ENCODE assay signal across 29 mouse cellular contexts in the genomic region with DNA sequence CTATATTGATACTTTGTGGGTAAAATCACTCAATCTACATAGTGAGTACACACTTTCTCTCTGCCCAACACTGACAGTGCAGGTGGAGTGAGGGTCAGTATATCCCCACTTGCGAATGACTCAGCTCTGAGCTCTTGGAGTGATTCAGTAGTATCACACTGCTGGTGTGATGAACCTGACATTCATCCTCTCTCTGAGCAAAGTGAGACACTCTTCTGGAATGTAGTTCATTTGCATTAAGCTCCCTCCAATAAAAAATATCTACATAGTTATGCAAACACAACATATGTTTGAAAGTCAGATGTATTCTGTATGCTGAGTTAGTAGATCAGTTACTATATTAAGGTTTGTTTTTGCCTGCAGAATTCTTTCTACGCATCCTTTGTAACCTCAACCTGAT.
DNase-seq lines count a peak whose midpoint lies in the region; ATAC-seq lines count a peak whose summit lies in the region.
"Had no signal": no experiment of that assay in that cellular context is flagged by ENCODE, and none has a peak within 500 bp of the region (broad histone marks: within the 10 kb centered on the region; RNA-seq: fewer than 3 reads in every experiment).

No protein-coding gene starts in this region.

- H3K27ac ChIP-seq in neural tube, embryonic 11.5 days (ENCODE audit: low read depth, low read length): no peak overlapping the region
- H3K27ac ChIP-seq in heart, embryonic 11.5 days (ENCODE audit: low read depth, low read length): no peak overlapping the region
- H3K27ac ChIP-seq: embryonic facial prominence, embryonic 10.5 days; embryonic facial prominence, embryonic 13.5 days; forebrain, embryonic 12.5 days; forebrain, embryonic 15.5 days; heart, embryonic 13.5 days; hindbrain, embryonic 14.5 days; hindbrain, postnatal 0 days had no signal

- no peaks in the 10 kb centered on the region for H3K36me3 ChIP-seq in neural tube, embryonic 11.5 days (ENCODE audit: control insufficient read depth, insufficient read depth, low read length)
- no peaks in the 10 kb centered on the region for H3K36me3 ChIP-seq in heart, embryonic 11.5 days (ENCODE audit: control insufficient read depth, insufficient read depth, low read length)
- H3K36me3 ChIP-seq: embryonic facial prominence, embryonic 10.5 days; embryonic facial prominence, embryonic 13.5 days; forebrain, embryonic 12.5 days; forebrain, embryonic 15.5 days; heart, embryonic 13.5 days had no signal

- no peaks in the 10 kb centered on the region for H3K27me3 ChIP-seq in neural tube, embryonic 11.5 days (ENCODE audit: control insufficient read depth, insufficient read depth, low read length)
- H3K27me3 ChIP-seq in heart, embryonic 11.5 days (ENCODE audit: control insufficient read depth, insufficient read depth, low read length): no peaks in the 10 kb centered on the region
- H3K27me3 ChIP-seq: embryonic facial prominence, embryonic 13.5 days; forebrain, embryonic 12.5 days; forebrain, embryonic 15.5 days; heart, embryonic 13.5 days had no signal

- H3K9me3 ChIP-seq in neural tube, embryonic 11.5 days (ENCODE audit: control insufficient read depth, low read length): no peaks in the 10 kb centered on the region
- H3K9me3 ChIP-seq in heart, embryonic 11.5 days (replicated peaks; ENCODE audit: control insufficient read depth, low read length): no peaks in the 10 kb centered on the region
- H3K9me3 ChIP-seq: embryonic facial prominence, embryonic 10.5 days; embryonic facial prominence, embryonic 13.5 days; forebrain, embryonic 12.5 days; forebrain, embryonic 15.5 days; heart, embryonic 13.5 days had no signal

- peak; percentile 11 to 12 for DNase-seq in frontal cortex, postnatal 36 days (ENCODE audit: low spot score in 2 of 2)
- no peak for DNase-seq in frontal cortex, postnatal 10 days (ENCODE audit: low spot score in 2 of 2)
- no peak for DNase-seq in neural tube, embryonic 11.5 days (ENCODE audit: low spot score)
- DNase-seq in neural tube, embryonic 10.5 days (ENCODE audit: extremely low spot score, low spot score): no peak
- peak; percentile 24 for DNase-seq in R1 (ENCODE audit: low read depth, low spot score)
- peak; percentile 29 for DNase-seq in telencephalon, adult 2 months (ENCODE audit: low read depth, low spot score)
- DNase-seq: adrenal gland, postnatal 10 days; adrenal gland, postnatal 36 days; cerebellum, adult 11 months; cerebellum, adult 2 months; cerebellum, adult 9-11 months; cerebellum, postnatal 25 days; embryo, embryonic 11 days; gastrocnemius, postnatal 25 days; heart, adult 18-20 months; heart, postnatal 14 days; heart, postnatal 4 days had no signal

- no peak overlapping the region for H3K9ac ChIP-seq in neural tube, embryonic 11.5 days (ENCODE audit: low read length)
- H3K9ac ChIP-seq in heart, embryonic 11.5 days (ENCODE audit: low read depth, low read length): no peak overlapping the region
- H3K9ac ChIP-seq: embryonic facial prominence, embryonic 13.5 days; forebrain, embryonic 12.5 days; forebrain, embryonic 15.5 days; heart, embryonic 13.5 days; hindbrain, embryonic 14.5 days had no signal

- H3K4me1 ChIP-seq in neural tube, embryonic 11.5 days (ENCODE audit: control insufficient read depth, insufficient read depth, low read length): no peaks in the 10 kb centered on the region
- no peaks in the 10 kb centered on the region for H3K4me1 ChIP-seq in heart, embryonic 11.5 days (ENCODE audit: control insufficient read depth, insufficient read depth, low read length)
- H3K4me1 ChIP-seq: embryonic facial prominence, embryonic 10.5 days; embryonic facial prominence, embryonic 13.5 days; forebrain, embryonic 12.5 days; forebrain, embryonic 15.5 days; heart, embryonic 13.5 days had no signal

- no peak overlapping the region for H3K4me3 ChIP-seq in neural tube, embryonic 11.5 days (ENCODE audit: low read depth, low read length)
- no peak overlapping the region for H3K4me3 ChIP-seq in heart, embryonic 11.5 days (ENCODE audit: low read depth, low read length)
- H3K4me3 ChIP-seq: embryonic facial prominence, embryonic 10.5 days; embryonic facial prominence, embryonic 13.5 days; erythroblast, embryonic 14.5 days; forebrain, embryonic 12.5 days; forebrain, embryonic 15.5 days; heart, embryonic 13.5 days had no signal

- no peak overlapping the region for H3K4me2 ChIP-seq in neural tube, embryonic 11.5 days (ENCODE audit: low read depth)
- no peak overlapping the region for H3K4me2 ChIP-seq in heart, embryonic 11.5 days
- H3K4me2 ChIP-seq: embryonic facial prominence, embryonic 13.5 days; forebrain, embryonic 12.5 days; forebrain, embryonic 15.5 days; heart, embryonic 13.5 days; hindbrain, embryonic 14.5 days had no signal

- peak; percentile 16; the same call in 1 of the 2 replicates for ATAC-seq in neural tube, embryonic 11.5 days (ENCODE audit: insufficient read depth, low FRiP score, low TSS enrichment)
- no peak for ATAC-seq in heart, embryonic 11.5 days (replicated peaks; ENCODE audit: insufficient number of reproducible peaks, low FRiP score, low TSS enrichment)
- ATAC-seq: CD4-positive, CD25-positive, alpha-beta regulatory T cell, adult 4 months; forebrain, embryonic 15.5 days; hindbrain, postnatal 0 days; inflammation-experienced regulatory T-cells, adult 6 months; intestine, postnatal 0 days had no signal

- 90% methylated on average over 2 of the region's 2 CpGs for WGBS in neural tube, embryonic 11.5 days
- 69% methylated on average over 2 of the region's 2 CpGs for WGBS in heart, embryonic 11.5 days (ENCODE audit: insufficient replicate concordance)

Comparison
In these comparisons a context has a peak if more than half of its experiments do, and no peak if none do; other contexts are left out.
1. DNase-seq: peak in frontal cortex, postnatal 36 days (2 of 2), R1 (single experiment) and telencephalon, adult 2 months (single experiment); none in frontal cortex, postnatal 10 days (0 of 2), neural tube, embryonic 11.5 days (single experiment) and neural tube, embryonic 10.5 days (single experiment).